Mouse (Mus musculus) kidney, postnatal 4 days (tissue): ENCODE measurements at regions not wholly inside any gene's neighbourhood (a gene's known extent, or its start where the extent isn't known, plus 50 kb on each side); places are given as distances from the start of the nearest gene placed in this dataset.
"Not testable (repeated sequence)": the region's sequence is repeated elsewhere in the genome, so short reads cannot be mapped to it uniquely, and the experiment has no call there.

Experiments used
- DNase-seq, 2 experiments: peaks; one replicate each; pipeline ENCODE4 v3.0.0; 2021; ENCODE audit warnings: mixed read lengths in 2 of 2

DNA sequence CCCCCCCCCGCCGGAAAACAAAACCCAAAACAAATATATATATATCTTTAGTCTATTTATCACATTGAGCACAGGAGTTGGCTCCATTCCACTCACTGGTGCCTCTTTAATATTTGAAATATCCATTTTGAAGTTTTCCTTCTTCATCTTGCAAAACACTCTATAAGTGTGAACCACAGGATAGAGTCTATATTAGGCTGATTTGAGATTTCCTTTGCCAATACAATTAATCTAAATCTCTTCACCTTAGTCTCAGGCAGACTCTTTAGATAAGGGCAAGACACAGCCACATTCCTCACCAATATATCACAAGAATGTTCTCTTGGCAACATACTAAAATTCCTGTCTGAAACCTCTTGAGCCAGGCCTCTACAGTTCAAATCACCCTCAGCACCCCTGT lies 282.1 kb upstream of the Mpdz start:
- DNase-seq: no peak

DNA sequence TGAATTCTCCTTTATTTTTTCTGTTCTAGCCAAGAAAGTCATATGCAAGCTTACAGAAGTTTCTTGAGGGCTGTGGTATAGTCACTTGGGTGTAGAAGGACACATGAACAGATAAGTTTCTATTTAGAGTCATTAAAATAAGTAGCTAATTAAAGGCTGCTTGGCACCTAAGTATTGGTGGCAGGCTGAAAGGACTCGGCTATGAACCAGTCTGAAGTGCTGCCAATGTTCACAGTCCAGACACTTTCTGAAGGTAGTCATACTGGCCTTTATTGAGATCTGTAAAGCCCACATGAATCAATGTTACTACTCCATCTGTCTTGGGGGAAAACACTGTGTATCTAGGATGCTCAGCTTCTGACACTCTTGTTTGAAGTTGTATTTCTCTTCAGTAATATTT lies 269.8 kb upstream of the Mpdz start:
- DNase-seq: no peak

DNA sequence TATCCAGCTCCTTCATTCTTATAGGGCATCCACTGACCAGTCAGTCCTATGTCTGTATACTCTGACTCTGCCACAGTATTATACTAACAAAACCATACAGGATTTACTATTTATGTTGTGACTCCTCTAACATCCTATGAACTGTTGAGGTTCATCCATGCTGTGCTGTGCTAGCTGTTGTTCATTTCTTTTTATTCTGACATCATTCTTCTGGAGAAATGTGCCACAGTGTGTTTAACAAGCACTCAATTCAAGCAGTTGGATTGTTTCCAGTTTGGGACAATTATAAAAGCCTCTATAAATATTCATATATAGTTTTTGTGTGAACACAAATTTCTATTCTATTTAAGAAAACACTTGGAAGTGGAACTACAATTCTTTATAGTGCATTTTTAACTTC lies 252.6 kb upstream of the Mpdz start:
- DNase-seq: no peak

DNA sequence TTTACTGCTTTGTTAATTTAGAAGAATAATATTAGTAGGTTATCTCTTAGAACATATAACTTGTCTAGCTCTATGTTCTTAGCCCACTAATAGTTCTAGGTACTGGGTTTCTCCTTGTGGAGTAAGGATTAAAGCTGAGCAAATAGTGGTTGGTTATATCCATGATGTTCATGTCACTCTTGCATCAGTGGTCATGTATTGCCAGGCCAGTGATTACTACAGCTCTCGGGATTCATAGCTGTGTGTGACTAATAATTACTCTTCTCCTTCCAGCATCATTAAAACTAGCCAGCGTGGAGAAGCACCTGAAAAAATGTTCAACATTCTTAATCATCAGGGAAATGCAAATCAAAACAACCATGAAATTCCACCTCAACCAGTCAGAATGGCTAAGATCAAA lies 234.6 kb upstream of the Mpdz start:
- DNase-seq: no peak

DNA sequence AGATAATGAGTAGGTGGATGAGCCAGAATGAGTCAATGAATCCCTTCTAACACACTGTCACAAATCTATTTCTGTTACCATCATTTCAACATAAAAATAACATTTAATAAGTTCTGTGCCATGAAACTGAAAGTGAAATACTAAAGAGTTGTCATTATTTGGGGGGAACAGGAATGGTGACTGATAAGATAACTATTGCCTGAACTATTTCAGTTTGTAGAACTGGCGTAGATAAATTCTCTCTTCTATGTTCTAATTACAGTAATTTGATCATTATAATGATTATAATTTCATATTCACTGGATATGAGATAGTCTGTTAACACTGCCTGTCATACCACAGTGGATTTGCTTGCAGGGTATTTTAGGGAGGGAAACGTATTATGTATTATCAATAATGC lies 232.3 kb upstream of the Mpdz start:
- no peak for DNase-seq

DNA sequence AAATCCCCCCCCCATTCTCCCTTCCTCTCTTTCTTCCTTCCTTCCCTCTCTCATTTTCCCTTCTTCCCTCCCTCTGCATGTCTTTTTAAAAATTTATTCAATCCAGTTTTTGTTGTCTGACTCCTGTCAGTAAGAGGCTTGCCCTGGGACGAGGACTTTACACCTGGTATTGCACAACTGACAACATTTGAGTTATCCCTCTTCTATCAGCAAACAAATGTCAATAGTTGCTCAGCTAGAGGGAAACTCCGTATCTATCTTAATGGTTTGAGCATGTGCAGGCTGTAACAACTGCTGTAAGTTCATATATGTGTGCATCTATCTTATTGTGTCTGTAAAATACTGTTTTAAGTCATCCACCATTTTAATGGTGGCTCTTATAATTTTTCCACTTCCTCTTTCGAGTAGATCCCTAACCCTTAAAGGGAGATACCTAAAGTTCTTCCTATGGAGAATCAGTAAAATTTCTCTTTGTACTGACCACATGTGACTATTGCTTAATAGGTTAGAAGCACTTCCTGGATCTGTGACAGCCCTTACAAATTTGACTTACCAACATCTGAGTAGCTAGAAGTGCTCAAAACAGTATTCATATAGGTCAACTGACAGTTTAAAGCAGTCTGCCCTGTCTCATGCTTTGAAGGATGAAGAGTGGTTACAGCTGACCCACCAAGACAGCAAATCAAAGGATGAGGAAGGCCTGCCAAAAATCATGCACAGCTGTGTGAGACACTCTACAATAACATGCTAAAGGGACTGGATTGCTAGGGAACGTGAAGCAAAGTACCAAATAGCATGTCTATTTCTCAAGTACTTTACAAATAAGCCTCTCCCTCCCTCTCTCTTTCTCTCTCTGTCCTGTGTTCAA lies 231.0 kb upstream of the Mpdz start:
- peak; percentile 6 to 21 for DNase-seq

DNA sequence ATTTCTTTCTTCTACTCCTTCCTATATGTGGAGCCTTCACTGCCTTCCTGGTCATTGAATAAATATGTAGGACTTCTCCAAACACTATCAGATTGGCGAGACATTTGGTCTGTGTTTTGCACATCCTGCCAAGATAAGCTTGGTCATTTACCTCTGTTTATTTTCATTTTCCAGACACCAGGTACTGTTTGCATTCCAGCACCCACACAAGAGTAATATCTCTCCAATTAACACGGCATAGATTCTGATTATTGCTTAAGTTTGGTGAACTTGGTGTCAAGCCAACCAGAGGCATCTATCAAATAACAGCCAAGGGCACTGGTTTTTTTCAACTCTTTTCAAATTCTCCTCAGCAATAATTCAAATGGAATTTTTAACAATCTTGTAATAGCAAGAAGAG lies 229.4 kb upstream of the Mpdz start:
- no peak for DNase-seq

DNA sequence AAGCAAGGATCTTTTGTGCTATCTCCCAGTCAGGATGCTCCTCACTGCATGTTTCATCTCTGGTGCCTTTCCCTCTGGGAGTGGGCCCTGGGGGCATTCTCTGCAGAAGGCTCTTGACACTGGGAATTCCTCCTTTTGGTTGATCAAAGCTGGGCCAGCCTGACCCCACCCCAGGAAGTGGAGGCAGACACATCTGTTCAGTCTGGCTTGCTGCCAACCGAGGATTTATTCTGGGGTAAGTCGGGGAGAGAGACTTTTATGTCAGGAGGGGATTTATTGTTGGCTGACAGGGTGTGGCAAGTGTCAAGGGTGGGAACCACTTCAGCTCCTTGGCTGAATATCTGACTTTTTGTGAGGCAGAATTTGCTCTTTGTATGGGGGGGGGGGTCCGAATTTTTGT lies 226.6 kb upstream of the Mpdz start:
- peak; percentile 70 to 75 for DNase-seq

DNA sequence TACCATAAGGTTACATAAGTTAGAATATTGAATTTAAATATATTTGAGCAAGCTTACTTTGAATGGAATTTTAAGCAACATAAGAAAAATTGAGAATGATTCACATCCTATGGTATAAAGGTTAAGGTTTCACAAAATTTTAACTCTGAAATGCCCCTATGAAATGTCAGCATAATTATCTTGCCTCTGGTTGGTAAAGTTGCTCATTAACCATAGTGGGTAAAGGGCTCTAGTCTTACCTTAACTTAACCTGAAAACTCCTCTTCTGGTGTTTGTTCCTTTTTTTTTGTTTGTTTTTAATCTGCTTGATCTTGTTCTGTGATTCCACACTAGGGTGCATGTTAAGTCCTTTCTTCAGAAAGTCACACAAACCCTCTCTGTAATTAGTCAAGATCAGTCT lies 218.5 kb upstream of the Mpdz start:
- no peak for DNase-seq

DNA sequence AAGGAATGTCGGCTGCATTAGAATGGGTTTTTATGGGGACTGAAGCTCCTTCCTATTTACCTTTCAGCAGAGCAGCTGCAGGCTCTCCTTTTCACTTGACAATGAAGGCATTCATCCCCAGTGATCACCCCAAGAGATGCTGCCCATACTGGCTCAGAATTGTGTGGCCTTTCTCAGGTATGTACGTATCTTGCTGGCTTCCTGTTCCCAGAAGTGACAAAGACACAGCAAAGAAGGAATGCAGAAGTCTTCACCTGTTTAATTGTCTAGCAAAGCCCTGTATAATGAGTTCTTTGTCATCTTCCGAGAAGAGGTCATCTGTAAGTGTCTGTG lies 185.8 kb upstream of the Mpdz start:
- DNase-seq: no peak

DNA sequence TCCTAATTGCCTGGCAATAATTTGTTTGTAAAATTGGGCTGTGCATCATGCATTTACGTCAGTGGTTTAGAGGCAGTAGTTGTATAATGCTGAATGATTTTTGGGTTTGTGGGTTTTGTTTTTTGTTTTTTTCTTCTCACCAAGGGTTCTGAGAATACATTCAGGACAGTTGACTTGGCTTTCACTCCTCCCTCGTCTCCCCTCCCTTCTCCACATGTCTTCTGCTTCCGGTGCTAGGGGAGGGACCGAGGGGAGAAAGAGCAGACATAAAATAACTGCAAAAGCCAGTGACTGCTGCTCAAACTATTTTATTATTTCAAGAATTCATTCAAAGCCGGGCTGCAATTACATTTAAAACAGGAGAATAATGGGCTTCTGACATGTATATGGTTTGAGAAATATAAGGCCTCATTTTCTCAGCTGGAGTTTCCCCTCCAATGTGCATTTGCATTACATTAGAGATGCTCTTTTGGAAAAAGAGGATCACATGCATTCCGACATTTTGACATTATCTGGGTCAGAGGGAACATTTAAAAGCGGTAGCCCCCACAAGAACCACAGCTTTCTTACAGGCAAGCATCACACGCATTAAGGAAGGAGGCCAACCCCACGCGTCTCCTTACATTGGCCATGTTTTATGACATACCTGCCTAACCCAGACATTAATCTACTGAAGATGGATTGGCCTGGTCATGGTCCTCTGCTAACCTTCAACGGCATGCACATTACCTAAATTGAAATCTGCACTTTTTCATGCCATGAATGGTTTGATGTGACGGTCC lies 185.3 kb upstream of the Mpdz start:
- peak in 1 of 2 experiments; percentile 5 for DNase-seq

DNA sequence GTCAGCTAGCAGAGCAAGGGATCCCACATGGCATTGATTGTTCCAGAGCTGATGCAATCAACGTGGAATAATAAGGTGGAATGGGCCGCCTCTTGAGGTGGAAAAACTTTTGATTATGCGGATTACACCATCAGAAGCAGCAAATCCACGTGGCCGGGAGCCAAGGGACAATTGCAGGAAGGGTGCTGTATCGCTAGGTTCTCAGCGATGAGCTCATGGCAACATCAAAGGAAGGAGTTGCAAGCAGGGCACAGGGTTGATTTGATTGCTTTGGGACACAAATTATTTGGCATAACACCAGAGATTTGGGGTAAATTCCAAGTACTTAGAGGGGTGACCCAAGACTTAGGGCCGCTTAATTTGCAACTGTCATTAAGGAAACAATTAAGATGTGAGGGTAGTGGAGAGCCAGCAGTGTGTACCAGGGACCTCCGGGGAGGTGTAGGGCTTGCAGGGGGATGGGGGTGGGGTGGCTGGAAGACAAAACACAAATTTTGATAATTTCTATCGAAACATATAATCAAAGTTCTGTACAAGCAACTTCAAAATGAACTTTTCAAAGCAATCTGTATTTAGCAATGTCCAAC lies 182.8 kb upstream of the Mpdz start:
- DNase-seq: peak; percentile 27 to 34

DNA sequence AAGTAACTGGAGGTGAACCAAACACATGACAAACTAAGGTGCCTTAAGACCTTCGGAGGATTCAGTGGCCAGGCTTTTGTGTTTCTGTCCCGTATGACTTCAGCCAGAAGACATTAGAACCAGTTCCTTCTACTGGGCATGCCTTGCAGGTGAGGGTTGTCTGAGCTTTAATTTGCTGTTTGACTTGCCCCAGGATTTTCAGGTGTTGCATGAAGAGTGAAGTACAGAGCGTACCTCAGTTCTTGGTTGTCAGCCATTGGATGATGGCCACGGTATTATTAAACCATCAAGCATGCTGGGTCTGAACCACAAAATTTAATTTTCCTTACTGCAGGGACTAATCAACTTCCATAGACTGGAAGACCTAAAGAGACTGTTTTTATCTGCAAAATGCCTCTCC lies 181.5 kb upstream of the Mpdz start:
- no peak for DNase-seq

DNA sequence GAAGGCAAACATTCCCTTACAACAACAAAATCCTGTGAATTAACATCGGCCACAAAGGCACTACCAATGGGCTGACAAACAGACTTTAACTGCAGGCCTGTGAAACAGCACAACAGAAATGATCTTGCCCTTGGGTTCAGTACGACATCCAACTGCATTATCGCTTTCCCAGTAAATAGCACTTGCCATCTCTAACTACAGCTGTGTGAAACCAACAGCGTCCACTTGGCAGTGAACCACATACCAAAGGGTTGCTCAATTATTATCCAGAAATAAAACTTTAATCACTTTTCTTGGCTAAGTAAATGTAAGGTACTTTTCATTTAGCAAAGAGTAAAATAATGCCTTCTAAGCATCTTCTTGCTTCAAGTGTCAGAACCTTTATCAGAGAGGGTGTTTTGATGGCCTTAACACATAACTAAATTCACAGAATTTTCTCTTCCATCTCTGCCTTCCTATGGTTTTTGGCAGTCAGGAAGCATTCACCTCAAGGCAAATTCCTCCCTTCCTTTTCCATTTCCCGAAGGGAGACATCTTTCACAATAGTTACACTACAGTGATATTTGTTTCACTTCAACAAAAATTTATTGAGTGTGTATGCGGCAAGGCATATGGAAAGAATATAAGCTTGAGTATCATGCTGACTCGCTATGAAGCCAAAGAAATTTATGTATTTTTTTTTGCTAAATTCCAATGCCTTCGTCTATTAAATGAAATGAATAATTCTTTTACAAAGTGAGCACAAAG lies 178.9 kb upstream of the Mpdz start:
- no peak for DNase-seq

DNA sequence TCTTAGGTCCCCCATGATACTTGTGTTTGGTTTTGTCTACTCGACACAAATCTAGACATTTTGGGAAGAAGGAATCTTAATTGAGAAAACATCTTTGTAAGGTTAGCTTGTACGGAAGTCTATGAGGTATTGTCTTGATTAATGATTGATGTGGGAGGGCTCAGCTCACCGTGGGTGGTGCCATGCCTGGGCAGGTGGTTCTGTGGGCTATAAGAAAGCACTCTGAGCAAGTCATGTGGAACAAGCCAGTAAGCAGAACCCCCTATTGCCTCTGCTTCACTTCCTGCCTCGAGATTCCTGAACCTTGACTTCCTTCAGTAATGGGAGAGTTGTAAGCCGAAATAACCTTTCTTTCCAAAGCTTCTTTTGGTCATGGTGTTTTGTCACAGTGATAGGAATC lies 174.6 kb upstream of the Mpdz start:
- DNase-seq: peak; percentile 9 to 44

DNA sequence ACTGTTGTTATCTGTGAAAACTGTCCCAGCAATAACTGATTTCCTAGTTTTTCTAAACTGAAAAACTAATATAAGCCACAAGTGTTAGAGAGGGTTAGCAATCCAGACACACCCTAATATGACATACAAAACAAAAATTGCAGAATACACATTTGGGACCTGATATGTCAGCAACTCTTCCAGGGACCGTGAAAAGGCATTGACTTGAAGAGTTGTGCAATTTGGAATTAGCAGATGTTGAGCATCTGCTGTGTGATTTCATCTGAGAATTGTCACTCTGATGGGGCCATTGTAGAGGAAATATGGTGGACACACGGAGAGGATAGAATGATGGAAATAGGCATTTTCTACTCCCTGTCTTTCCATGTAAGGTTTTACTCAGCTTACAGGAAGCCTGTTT lies 168.6 kb upstream of the Mpdz start:
- DNase-seq: no peak

DNA sequence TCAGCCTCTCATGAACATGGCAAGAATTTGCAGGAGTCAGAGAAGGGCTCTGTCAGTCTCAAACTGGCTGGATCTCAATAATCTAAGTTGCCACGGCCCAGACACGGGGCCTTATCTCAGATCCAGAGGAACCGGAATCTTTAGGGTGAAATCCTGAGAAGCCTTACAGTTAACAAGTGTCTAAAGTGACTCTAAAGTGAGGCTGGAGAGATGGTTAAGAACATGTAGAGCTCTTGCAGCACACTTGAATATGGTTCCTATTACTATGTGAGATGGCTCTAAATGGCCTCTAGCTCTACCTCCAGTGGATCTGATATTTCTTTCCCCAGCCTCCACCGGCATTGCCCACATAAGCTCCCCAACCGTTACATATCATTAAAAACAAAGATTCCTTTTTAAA lies 157.8 kb upstream of the Mpdz start:
- no peak for DNase-seq

DNA sequence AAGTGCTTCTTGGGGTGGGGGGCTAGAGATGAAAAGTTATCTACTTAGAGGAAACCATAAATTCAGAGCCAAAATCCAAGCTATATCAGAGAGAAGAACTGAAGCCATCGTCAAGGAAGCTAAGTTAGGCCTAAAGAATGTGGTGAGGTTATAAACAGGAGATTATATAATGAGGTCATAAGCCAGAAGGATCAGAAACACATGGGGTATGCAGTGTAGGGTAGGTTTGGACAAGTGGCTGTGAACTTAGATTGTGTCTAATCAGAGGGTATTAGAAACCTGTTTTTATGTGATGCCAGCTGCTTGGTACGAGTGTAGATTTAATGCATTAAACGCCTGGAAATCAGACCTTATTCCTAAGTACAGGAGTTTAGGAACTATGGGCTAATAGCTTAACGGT lies 154.8 kb upstream of the Mpdz start:
- no peak for DNase-seq

DNA sequence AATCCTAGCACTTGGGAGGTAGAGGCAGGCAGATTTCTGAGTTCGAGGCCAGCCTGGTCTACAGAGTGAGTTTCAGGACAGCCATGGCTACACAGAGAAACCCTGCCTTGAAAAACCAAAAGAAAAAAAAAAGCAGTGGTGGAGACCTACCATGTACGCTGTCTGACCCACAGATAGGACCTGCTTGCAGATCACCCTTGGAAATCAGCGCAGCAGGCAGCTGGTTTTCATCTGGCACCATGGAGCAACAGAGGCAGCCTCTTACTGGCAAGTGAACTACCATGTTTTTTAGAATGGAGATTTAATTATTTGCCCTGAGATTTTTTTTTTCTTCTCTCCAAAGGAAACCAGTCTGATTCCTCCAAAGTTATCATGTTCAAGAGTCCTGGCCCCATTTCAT lies 150.8 kb upstream of the Mpdz start:
- DNase-seq: not testable (repeated sequence)

DNA sequence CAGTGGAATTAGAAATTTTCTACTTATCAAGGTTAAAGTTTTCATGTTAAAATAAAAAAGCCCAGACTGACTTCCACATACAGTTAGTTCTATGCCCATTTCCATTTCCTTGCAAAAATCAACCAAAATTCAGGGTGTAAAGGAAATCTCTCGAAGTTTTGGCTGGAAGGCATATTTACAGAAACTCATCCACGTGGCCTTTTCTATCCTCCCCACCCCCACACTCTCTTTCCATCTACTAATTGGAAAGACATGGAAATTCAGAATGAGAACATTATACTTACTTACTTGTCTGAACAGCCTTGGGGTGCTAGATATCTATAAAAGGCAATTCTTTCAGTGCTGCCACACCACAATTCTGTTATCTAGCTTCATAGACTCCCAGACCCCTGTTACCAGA lies 139.9 kb upstream of the Mpdz start:
- no peak for DNase-seq

DNA sequence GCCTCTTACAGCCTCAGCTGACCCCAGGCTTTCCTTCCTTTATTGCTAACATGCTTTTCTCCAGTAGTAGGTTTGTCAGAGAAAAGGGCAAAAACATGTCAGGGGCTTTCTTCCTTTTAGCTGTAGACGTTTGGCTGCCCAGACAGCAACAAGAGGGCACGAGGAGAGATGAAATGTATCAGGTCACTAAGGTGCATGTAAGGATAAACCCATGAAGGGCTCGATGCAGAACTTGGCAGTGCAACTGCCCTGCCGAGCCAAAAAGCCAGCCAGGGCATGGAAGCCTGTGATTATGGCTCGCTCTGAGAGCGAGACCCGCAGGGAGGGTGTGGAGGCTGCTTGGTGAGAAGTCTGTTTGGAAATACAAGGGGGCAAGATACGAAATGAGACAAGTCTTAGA lies 137.9 kb upstream of the Mpdz start:
- DNase-seq: no peak

DNA sequence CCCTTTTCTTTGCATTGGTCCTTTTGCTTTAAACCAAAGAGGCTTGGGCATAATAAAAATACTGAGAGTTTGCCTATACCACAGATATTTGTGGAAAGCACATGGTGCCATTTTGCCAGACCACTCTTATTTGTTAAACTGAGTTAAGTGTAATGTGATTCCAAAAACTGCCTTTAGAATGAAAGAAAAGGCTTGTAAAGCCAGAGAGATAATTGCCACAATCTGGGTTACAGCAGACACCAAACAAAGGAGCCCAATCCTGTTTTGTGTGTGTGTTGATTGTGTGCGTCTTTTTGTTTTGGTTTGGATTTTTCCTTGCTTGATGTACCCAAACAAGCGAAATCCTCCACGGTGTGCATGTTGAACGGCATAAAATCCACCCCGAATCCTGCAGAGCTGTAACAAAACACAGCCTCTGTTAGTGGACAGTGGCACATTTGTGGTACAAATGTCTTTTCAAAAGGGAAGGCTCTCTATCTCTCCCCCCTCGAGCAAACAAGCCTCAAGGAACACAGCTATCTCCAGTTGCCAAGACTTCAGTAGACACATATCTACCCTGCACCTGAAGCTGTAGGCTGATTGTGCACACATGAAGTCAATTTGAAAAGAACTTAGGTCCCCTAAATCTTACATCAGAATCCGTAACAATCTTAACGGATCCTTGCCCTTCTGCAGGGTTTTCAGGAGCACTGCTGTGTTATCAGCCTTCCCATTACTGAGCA lies 136.9 kb upstream of the Mpdz start:
- no peak for DNase-seq

DNA sequence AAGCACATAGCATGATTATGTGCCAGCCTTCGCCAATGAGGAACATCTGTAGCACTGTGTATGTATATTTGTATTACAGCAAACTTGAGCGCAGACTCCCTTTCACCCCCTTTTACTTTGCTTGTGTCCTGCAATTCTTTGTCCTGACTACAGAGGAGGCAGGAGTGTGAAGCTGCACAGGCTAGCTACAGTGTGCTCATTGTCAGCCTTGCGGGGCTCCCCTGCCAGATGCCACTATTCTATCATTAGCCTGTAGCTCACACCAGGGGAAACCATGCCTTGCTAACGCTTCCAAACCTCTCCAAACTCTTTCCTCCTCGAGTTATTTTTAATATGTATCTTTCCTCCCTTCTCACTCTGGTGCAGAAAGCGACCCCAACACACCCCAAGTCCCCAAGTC lies 136.4 kb upstream of the Mpdz start:
- no peak for DNase-seq
